ENCODE assay signal across 12 mouse cellular contexts in genomic region chr10:25427523-25427922, GRCm38 (mm10).
DNase-seq lines count a peak whose midpoint lies in the region; ATAC-seq lines count a peak whose summit lies in the region.
"Had no signal": no experiment of that assay in that cellular context is flagged by ENCODE, and none has a peak within 500 bp of the region (broad histone marks: within the 10 kb centered on the region; RNA-seq: fewer than 3 reads in every experiment).

No protein-coding gene starts in this region.

- H3K9ac ChIP-seq in heart, embryonic 15.5 days: no peak overlapping the region
- no peak overlapping the region for H3K9ac ChIP-seq in liver, embryonic 16.5 days (ENCODE audit: low read depth, low read length)
- no peak overlapping the region for H3K9ac ChIP-seq in stomach, embryonic 16.5 days (ENCODE audit: low read length)
- H3K9ac ChIP-seq: forebrain, embryonic 15.5 days; hindbrain, embryonic 13.5 days; neural tube, embryonic 12.5 days had no signal

- H3K4me1 ChIP-seq in heart, embryonic 15.5 days (replicated peaks): peaks cover 57% of the 10 kb centered on the region
- peaks cover 7% of the 10 kb centered on the region for H3K4me1 ChIP-seq in liver, embryonic 16.5 days (ENCODE audit: control insufficient read depth, low read depth, low read length)
- H3K4me1 ChIP-seq in stomach, embryonic 16.5 days (ENCODE audit: control insufficient read depth, insufficient read depth, low read length): peaks cover 42% of the 10 kb centered on the region
- H3K4me1 ChIP-seq: hindbrain, embryonic 13.5 days had no signal

- H3K27ac ChIP-seq in heart, embryonic 15.5 days: peak overlapping the region; percentile 72
- H3K27ac ChIP-seq in liver, embryonic 16.5 days (ENCODE audit: low read length): no peak overlapping the region
- H3K27ac ChIP-seq in stomach, embryonic 16.5 days (ENCODE audit: low read length): peak overlapping the region; percentile 71
- H3K27ac ChIP-seq: forebrain, embryonic 15.5 days; hindbrain, embryonic 13.5 days; neural tube, embryonic 12.5 days had no signal

- peak; percentile 69 for DNase-seq in ovary, adult 18-20 months (ENCODE audit: low spot score)
- DNase-seq in ovary, postnatal 10 days (ENCODE audit: low spot score): no peak
- DNase-seq in thymus, adult 18-20 months: no peak
- no peak for DNase-seq in right cerebral cortex, postnatal 14 days
- no peak for DNase-seq in layer of hippocampus, postnatal 25 days (ENCODE audit: extremely low spot score in 1 of 2, low spot score in 1 of 2)
- DNase-seq: cerebellum, postnatal 14 days had no signal

- no peaks in the 10 kb centered on the region for H3K9me3 ChIP-seq in heart, embryonic 15.5 days (replicated peaks)
- H3K9me3 ChIP-seq in liver, embryonic 16.5 days (replicated peaks; ENCODE audit: control insufficient read depth, low read length): no peaks in the 10 kb centered on the region
- no peaks in the 10 kb centered on the region for H3K9me3 ChIP-seq in stomach, embryonic 16.5 days (replicated peaks; ENCODE audit: control insufficient read depth, low read length)
- H3K9me3 ChIP-seq: forebrain, embryonic 15.5 days; hindbrain, embryonic 13.5 days; neural tube, embryonic 12.5 days had no signal

- H3K4me2 ChIP-seq in heart, embryonic 15.5 days: peak overlapping the region; percentile 26; the same call in 1 of the 2 replicates
- H3K4me2 ChIP-seq in liver, embryonic 16.5 days (ENCODE audit: low read depth, low read length): no peak overlapping the region
- no peak overlapping the region; the same call in 1 of the 2 replicates for H3K4me2 ChIP-seq in stomach, embryonic 16.5 days (ENCODE audit: low read depth, low read length)
- H3K4me2 ChIP-seq: forebrain, embryonic 15.5 days; hindbrain, embryonic 13.5 days; neural tube, embryonic 12.5 days had no signal

- H3K27me3 ChIP-seq in heart, embryonic 15.5 days: no peaks in the 10 kb centered on the region
- H3K27me3 ChIP-seq in liver, embryonic 16.5 days (ENCODE audit: control insufficient read depth, insufficient read depth, low read depth, low read length): no peaks in the 10 kb centered on the region
- no peaks in the 10 kb centered on the region for H3K27me3 ChIP-seq in stomach, embryonic 16.5 days (ENCODE audit: control insufficient read depth, insufficient read depth, low read length)
- H3K27me3 ChIP-seq: forebrain, embryonic 15.5 days; hindbrain, embryonic 13.5 days; neural tube, embryonic 12.5 days had no signal

- WGBS in heart, embryonic 15.5 days: 10% methylated on average over 7 of the region's 7 CpGs
- 29% methylated on average over 7 of the region's 7 CpGs for WGBS in liver, embryonic 16.5 days (ENCODE audit: insufficient replicate concordance)
- WGBS in stomach, embryonic 16.5 days: 25% methylated on average over 7 of the region's 7 CpGs

- H3K4me3 ChIP-seq in heart, embryonic 15.5 days: no peak overlapping the region
- H3K4me3 ChIP-seq in liver, embryonic 16.5 days (ENCODE audit: low read depth, low read length): no peak overlapping the region
- no peak overlapping the region for H3K4me3 ChIP-seq in stomach, embryonic 16.5 days (replicated peaks; ENCODE audit: low read length)
- H3K4me3 ChIP-seq: forebrain, embryonic 15.5 days; hindbrain, embryonic 13.5 days; neural tube, embryonic 12.5 days had no signal

- H3K36me3 ChIP-seq in heart, embryonic 15.5 days: no peaks in the 10 kb centered on the region
- no peaks in the 10 kb centered on the region for H3K36me3 ChIP-seq in liver, embryonic 16.5 days (ENCODE audit: control insufficient read depth, insufficient read depth)
- H3K36me3 ChIP-seq in stomach, embryonic 16.5 days (ENCODE audit: control insufficient read depth, insufficient read depth, low read length): no peaks in the 10 kb centered on the region
- H3K36me3 ChIP-seq: forebrain, embryonic 15.5 days; hindbrain, embryonic 13.5 days; neural tube, embryonic 12.5 days had no signal

- peak; percentile 62 for ATAC-seq in heart, embryonic 15.5 days (replicated peaks; ENCODE audit: insufficient number of reproducible peaks, insufficient read depth, low FRiP score, low read depth)
- ATAC-seq in liver, embryonic 16.5 days (ENCODE audit: low read depth): peak; percentile 47; the same call in 1 of the 2 replicates
- ATAC-seq in stomach, embryonic 16.5 days (ENCODE audit: insufficient read depth, low FRiP score): peak; percentile 66
- ATAC-seq: forebrain, embryonic 15.5 days had no signal
